Mouse (Mus musculus) B cell, adult 67 days (primary cell): ENCODE data around the gene Tex13b. TPM values are rescaled to one million over a fixed set of nuclear protein-coding genes. Genes with fewer than 3 reads are reported as not detected.

Experiments used
- total RNA-seq, 2 experiments: library from RNA; stranded (reverse); gene quantifications; 4 replicates each; pipeline ENCODE4 v1.2.4; 2023

The Tex13b gene
- not detected for total RNA-seq

DNA sequence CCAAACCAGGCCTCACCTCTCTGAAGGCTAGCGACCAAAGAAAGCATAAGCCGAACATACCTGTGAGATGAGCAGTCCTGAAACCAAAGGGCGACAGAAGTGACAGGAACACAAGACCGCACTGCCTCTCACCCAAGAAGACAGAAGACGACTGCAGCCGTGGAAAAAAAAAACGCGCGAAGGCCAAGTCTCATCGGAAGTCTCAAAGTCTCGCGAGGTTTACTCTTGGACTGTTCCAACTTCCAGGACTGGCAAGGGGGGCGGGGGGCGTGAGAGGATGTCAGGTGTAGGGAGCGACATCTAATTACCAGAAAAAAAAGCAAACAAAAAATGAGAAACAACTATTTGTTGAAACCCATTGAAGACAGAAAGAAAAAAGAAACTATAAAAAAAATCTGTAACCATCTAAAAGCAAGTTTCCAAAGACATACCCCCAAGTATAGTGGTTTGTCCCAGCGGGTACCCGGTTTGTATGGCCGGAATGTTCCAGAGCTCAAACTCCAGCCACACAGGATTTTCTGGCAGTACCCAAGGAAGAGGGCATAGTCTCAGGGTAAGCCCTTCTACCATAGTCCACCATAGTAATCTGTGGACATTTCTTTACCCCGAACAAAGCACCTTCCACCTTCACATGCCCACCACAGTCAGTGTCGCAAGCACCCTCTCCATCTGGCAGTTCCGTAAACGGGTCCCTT lies at the start of gene Tex13b:
Tex13b (minus strand) TSS at position 122 of the 695 bp plus-strand sequence.

Other genes starting within 250 kb of the Tex13b start
- 1,000 to 10,000 TPM in 1 of 2 experiments, 100 to 1,000 TPM in 1; 849 to 1,070 TPM for gene Tsc22d3, start 212.8 kb downstream of the Tex13b start, total RNA-seq
- not detected for gene Mid2, start 148.8 kb downstream of the Tex13b start, total RNA-seq
- gene Vsig1, start 94.2 kb upstream of the Tex13b start, total RNA-seq: not detected
- 10 to 100 TPM; 16.2 to 16.3 TPM for gene Psmd10, start 143.3 kb upstream of the Tex13b start, total RNA-seq
- 10 to 100 TPM; 17.2 to 20.8 TPM for gene Atg4a, start 143.5 kb upstream of the Tex13b start, total RNA-seq